Mouse (Mus musculus) T-helper 1 cell (primary cell): ENCODE data around the gene Gbx2.

ENCODE experiments used
- in situ Hi-C: fragments of 300-600 bp; cut with MboI, MseI; formaldehyde crosslinking; loops from one replicate; pipeline ENCODE4 v1.15.1; 2025; ENCODE audit warnings: high pct_unique_total_duplicates

Gbx2 gene

GRCm38 (mm10) chr1:89935493-89936348, 4.7 kb upstream of the Gbx2 start:
- in situ Hi-C loops: no loop called here

DNA sequence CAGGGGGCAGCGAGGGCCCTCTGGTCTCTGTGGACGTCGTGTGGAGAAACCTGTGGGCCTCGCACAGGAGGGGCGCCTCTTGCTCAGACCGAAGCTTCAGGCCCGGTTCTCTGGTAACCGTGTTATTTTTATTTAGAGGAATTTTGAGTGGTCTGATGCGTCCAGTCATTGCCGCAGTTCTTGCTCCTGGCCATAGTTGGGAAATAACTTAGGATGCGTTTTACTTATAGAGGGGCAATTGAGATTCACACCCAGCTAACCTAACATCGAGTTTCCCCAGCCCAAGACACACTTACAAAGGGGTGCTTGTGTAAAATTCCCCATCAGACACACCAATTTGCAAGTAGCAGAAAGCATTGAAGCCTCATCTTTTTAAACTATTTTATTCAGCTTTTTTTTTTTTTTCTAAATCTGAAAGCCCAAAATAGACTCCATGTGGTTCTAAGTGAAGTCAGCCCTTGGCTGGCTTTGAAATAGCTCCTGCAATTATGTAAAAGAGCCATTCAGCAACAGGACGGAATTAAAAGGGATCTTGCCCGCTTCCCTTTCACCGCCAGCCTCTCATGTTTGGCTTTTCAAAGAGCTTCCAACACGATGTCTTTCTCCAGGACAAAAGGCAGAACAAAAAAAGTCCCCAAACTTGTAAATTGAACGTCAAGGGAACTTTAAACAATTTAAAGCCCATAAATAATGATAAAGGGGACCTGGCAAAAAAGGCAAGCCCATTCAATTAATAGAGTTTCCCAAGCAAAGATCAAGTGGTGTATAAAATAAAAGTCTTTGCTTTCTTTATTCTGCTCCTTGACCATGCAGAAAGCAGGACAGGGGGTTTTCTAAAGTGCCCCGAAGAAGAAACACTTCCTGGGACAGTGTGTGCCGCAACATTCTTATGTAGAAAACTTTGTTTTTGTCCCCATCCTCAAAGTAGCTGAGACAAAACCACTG, 3.6 kb upstream of the Gbx2 start:
- in situ Hi-C loops: no loop called here

DNA sequence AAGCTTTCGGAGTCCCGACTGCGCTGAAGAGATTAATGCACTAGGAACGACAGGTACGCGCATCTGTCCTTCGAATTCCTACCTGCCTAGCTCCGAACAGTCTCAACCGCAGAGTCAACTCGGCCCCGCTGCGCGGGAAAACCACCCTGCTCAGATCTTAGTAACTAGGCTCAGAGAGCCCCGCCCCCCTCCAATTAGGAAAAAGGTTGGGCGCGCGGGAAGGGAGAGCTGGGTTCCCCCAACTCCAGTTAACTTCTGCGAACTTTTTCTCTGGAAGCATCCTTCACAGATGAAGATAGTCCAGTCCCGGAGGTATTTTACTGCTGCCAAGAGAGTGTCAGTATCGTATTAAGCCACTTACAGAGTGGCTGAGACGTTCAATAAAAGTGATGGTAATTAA, 2.8 kb upstream of the Gbx2 start:
- in situ Hi-C loops: no loop called here

- in situ Hi-C loops: no loop called here
These were observed 2.0 kb upstream of the Gbx2 start for GRCm38 (mm10) chr1:89933028-89933427.

DNA sequence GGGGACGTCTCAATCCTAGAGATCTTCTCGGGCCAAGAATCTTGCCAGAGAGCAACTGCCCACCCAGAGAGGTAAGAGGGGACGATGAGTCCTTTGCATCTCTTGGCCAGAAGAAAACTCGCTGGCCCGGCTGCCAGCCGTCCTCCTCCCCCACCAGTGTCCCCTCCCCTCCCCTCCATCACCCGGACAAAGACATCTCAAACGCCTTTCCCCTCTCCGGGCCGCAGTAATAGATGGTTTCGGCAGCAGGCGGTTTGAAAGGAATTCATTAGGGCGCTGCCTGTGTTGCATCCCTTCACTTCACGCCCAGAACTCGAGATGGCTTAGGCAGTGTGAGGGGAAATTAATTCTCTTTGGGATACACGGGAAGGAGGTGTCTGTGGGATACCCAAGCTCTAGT, 1.6 kb upstream of the Gbx2 start:
- in situ Hi-C loops: no loop called here

GRCm38 (mm10) chr1:89932021-89932423, 1.0 kb upstream of the Gbx2 start:
- in situ Hi-C loops: no loop called here

- in situ Hi-C loops: no loop called here
These were observed 428 bp downstream of the Gbx2 start for GRCm38 (mm10) chr1:89930551-89930950.

DNA sequence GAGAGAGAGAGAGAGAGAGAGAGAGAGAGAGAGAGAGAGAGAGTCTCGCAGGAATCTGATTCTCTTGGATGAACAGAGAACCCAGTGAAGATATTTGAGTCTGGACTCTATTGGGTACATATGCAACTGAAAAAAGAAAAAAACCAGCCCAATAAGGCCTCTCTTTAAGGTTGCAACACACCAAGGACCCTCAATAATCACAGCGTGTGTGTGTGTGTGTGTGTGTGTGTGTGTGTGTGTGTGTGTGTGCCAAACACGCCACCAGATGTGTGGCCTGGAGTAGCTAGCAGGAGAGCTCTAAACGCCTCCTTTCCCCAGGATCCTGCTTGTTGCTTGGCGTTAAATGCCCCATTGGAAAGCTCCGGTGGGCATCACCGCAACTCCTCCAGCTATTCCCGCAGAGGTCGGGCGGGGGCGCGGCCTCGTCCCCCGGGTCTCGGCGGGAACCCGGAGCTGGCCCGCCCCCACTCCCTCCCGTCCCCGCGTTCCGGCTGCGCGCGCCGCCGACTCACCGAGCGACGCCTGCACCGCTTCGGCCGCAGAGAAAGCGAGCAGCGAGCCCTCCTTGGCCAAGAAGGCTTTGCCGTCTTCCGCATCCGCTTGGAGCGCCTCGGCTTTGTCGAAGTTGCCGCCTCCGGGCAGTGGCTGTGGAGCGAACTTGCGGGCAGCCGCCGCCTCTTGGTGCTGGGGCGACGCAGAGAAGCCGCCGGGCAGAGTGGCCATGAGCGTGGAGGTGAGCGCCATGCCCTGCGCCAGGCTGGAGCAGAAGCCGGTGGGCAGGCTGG, 1.1 kb downstream of the Gbx2 start:
- in situ Hi-C loops: no loop called here

- in situ Hi-C loops: no loop called here
These were observed 1.8 kb downstream of the Gbx2 start for GRCm38 (mm10) chr1:89929181-89929580.

- in situ Hi-C loops: no loop called here
These were observed 2.3 kb downstream of the Gbx2 start for GRCm38 (mm10) chr1:89928676-89929075.

DNA sequence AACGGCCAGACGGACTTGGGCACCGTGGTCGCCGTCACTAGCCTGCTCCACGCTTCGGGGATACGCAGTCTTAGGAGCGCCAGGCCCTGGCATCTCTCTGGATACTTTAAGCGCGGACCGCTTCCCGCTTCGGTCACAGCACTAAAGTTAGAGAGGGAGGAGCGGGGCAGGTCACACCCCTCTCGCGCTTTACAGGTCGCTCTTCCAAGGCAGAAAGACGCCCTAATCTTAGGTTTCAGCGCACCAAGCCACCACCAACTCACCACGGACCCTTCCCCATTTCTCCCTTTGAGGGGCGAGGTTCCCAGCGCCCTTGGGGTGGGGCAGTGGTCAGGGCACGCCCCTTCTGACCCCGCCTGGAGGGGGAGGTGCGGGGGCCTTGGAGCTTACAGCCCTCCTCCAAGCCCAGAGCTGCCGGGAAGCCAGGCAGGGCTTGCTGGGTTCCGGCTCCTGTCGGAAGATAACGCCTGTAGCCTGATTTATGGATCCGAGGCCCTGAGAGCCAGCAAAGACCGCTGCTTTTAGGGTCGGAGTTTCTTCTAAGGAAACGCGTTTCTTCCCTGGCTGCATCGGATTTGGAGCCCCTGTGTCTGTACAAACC, 3.8 kb downstream of the Gbx2 start:
- in situ Hi-C loops: no loop called here

DNA sequence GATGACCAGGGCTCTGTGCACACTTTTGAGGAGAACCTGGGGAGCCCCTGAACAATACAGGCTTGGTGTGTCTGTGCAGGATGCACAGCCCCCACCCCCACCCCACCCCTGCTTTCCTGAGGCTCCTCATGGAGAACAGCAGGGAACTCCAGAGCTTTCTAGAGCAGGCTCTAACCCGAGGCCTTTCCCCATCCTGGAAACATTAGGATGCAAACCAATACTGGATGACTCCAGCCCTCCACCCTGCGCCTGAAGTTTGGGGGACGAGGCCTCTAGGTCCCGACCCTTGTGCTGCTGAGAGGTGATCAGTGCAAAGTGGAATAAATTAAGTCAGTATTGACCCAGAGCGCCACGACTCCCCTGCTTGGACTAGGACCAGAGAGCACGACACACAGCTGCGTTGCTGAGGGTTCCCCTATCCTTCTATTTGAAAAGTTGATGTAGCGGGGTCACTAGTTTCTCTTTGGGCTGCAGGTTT, 4.4 kb downstream of the Gbx2 start:
- in situ Hi-C loops: no loop called here

DNA sequence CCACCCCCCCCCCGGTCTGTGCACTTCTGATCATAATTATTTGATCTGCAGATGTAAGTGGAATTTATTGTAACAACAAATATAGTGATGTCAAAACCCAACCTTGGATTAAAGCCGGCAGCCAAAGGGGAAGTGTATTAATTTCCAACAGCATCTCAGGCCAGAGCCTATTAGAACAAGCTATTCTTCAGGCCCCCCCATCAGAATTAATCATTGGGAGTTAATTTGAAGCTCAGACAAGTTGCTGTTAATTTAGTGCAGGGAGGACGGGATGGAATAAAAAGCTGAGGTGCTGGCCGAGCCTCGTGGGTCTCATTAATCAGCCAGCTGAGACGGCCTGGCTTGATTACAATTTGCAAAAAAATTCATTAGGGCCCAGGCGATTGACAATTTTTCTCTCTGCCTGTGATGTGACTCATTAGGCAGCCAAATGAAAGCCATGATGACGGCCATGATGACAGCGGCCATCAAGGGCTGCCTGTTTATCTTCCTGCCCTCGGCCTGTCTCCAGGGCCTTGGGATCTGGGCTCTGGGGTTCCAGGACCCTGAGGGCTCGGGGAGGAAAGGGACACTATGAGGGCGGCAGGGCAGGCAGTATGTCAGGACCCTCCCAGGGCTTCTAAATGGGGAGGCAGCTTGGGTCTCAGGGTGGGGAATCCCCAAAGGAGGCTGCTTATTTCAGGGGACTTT, 5.3 kb downstream of the Gbx2 start:
- in situ Hi-C loops: no loop called here

- in situ Hi-C loops: no loop called here
These were observed 7.3 kb downstream of the Gbx2 start for GRCm38 (mm10) chr1:89923642-89924020.

DNA sequence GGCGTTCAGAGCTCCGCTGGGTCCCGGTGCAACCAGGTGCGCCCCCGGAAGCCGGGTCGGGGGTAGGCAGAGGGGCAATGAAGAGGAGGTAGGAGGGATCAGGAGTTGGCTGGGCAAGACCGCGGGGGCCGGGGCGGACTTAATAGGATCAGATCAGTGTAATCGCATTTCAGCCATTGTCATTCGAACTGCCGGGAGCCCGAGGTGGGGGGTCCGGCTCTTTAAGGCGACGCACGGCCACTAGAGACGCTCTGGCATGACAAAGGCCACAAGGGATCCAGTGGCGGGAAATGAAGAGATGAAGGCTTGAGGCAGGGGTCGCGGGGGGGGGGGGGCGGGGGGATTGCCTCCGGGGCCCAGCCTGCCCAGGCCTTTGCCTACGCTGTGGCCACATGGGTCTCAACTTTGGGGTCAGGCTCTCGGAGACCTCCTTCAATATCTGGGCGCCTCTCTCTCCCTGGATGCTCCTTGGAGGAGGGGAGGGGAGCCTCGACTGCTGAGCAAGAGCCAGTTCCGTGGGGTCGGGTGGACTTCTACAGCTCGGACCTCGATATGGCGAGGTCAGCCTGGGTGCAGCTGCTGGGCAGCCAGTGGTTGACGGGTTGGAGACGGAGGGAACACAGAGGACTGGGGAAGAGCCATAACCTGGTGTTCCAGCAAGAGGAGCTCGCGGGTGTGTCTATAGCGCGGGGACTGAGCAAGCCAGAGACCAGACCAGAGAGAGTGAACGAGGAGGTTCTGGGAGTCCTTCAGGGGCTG, 7.9 kb downstream of the Gbx2 start:
- in situ Hi-C loops: no loop called here

DNA sequence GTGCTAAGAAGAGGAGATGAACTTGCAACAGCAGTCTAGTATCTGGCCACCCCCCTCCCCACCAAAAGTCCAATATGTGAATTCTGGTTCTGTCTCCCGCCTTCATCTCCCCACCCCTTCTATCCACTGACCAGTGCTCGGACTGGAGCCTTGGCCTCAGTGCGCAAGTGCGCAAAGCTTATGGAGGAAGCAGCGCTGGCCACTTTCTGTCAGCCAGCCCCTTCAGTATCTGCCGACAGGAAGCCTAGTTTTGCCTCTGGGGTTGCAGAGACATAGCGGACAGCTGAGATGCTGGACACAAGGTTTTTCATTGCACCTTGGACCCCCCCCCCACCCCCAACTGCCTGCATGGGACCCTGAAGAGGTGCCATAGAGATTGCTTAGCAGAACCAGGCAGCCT, 8.7 kb downstream of the Gbx2 start:
- in situ Hi-C loops: no loop called here

GRCm38 (mm10) chr1:89921806-89922205, 9.2 kb downstream of the Gbx2 start:
- in situ Hi-C loops: no loop called here

- in situ Hi-C loops: no loop called here
These were observed 11.8 kb downstream of the Gbx2 start for GRCm38 (mm10) chr1:89919206-89919605.

GRCm38 (mm10) chr1:89918111-89918510, 12.9 kb downstream of the Gbx2 start:
- in situ Hi-C loops: no loop called here

DNA sequence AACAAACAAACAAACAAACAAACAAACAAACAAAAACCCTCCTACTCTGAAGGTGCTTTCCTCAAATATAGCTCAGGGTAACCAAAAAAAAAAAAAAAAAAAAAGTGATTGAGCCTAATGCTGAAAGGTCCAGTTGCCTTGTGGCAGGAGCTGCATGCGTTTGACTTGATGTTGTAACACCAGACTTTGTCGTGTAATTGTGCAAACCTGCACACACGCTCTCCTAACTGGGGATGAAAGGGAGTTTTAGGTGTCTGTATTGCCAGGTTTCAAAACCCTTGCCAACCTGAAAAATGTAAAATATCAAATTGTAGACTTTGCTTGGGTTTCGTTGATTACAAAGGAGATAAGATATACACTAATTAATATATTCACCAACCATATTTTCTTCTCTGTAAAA, 17.4 kb downstream of the Gbx2 start:
- in situ Hi-C loops: no loop called here
